Mouse (Mus musculus) cerebellum, adult 8-10 months (tissue): ENCODE measurements at regions not wholly inside any gene's neighbourhood (a gene's known extent, or its start where the extent isn't known, plus 50 kb on each side); places are given as distances from the start of the nearest gene placed in this dataset.

Experiments
- DNase-seq: peaks from one replicate; pipeline ENCODE4 v3.0.0; 2022

DNA sequence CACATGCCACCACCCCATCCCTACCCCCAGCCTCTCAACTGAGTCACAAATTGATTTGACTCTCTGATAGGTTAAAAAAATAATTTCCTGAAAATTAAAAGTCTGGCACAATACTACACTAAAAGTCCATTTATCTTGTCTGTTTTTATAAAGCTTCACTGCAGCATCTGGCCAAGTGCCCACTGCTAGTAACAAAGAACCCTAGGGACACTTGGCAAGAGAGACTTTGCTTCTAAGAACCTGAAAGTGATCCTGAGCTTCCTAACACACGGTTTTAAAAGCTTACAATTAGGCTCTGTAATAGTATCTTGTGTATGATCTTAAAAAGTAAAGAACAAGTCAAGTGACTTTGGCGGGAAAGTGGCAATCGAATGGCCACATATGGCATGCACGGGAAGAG is 288.3 kb downstream of the Epha4 start:
- DNase-seq, result no peak

- no peak for DNase-seq
Observed at GRCm38 (mm10) chr1:77226991-77227515, 287.8 kb downstream of the Epha4 start.

- DNase-seq, result no peak
Observed at GRCm38 (mm10) chr1:77227800-77228199, 287.1 kb downstream of the Epha4 start.

- DNase-seq, result no peak
Observed at GRCm38 (mm10) chr1:77229561-77229960, 285.3 kb downstream of the Epha4 start.

DNA sequence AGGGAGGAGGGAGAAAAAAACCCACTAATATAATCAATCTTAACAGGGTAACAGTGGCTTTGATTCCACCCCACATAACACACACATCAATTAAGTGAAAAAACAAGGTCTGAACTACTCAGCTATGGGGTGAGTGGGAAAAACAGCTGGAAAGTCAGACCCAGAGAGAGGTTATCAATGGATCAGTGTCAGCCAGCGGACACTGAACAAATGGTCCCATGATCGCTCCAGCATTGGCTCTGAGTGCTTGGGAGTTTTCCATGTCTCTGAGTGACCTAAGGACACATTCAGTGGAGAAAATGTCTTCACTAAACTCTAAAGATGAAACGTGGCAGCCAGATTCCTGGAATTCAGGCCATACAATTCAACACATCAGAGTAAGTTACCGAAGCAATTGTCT is 281.9 kb downstream of the Epha4 start:
- DNase-seq, result no peak

- no peak for DNase-seq
Observed at GRCm38 (mm10) chr1:77244642-77245041, 270.2 kb downstream of the Epha4 start.

DNA sequence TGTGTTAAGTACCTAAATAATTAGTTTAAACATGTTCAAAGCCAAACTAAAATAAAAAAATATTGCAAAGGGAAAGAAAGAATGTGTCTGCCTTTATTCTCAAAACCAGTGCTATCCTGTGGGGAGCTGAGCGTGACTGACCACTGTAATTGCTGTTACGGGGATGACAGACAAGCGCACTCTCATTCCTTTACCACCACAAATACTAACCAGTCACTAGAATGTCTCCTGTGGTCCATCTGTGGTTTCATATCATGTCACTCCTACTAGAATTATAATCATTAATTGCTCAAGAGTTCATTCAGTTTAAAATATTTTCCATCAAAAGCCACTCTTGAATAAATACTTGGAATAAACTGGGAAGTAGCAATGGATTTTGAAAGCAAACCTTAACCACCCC is 268.8 kb downstream of the Epha4 start:
- DNase-seq, result no peak

GRCm38 (mm10) chr1:77254276-77254675 is 260.6 kb downstream of the Epha4 start:
- no peak for DNase-seq

- DNase-seq, result no peak
Observed at GRCm38 (mm10) chr1:77256115-77256842, 258.6 kb downstream of the Epha4 start.

DNA sequence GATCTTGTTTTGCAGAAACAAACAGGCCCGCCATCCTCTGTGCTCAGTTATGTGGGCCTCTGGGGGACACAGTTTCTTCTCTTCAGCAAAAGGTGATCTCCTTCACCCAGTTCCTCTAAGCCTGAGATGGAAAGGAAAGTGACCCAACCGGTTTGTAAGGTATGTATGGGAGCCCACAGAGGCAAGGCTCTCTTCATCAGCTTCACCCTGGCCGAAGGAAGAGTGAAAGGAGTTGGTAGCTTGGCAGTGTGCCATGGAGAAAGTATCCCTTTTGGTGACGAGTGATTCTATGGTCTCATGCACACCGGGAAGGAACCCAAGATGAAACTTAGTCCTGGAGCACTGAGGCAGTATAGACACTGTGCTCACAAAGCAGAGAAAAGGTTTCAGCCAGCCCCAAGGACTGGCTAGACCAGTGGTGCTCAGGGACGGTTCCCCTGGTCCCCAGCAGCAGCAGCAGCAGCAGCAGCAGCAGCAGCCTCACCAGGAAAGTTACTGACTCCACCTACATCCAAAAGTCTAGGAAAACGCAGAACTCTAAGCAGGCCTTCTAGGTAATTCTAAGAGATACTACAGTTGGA is 256.1 kb downstream of the Epha4 start:
- no peak for DNase-seq

GRCm38 (mm10) chr1:77259789-77260188 is 255.1 kb downstream of the Epha4 start:
- DNase-seq, result no peak

- no peak for DNase-seq
Observed at GRCm38 (mm10) chr1:77261678-77262077, 253.2 kb downstream of the Epha4 start.

GRCm38 (mm10) chr1:77265677-77266076 is 249.2 kb downstream of the Epha4 start:
- DNase-seq, result no peak

DNA sequence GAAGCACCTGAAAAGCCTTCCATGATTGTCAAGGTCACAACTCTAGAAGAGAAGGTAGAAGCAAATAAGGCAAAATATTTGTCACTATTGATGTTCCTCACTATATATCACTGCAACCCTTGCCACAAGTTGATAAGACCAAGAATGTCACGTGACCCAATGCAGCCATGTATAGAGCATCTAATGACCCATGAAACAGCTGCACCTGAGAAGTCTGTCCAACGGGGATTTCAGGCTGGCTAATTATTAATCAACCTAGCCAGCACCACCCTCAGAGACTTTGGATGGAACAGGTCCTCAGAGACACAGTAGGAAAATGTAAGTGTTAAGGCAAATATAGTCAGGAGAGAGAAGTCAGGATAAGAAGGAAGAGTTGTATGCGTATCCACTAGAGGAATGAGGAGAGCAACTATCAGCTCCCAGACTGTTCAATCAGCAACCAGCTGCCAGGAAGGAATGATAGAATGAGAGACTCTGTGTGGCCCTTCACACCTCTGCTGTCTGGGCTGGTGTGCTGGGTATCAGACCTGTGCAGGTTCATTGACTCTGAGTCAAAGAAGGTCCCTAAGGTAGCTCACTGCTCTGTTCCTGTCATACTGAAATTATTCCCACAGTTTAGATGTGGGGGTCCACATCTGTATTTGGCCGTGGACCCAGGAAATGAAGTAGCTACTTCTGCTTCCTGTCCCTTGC is 247.4 kb downstream of the Epha4 start:
- no peak for DNase-seq

DNA sequence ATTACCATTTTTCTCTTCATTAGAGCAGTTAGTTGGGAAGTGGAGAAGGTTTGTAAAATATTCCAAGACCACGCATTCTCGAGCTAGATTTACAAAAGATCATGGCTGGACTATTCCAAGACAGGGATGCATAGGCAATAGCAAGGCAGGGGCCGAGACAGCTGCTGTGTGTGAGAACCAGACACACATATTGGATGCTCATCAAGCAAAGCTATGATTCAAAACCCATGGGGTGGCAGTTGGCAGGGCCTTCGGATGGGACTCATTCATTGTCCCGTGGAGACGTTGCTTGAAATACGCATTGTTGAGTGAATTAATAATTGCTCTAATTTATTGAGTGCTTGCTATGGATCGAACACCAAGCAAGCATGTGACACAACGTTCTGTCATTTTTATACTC is 239.6 kb downstream of the Epha4 start:
- no peak for DNase-seq

- DNase-seq, result no peak
Observed at GRCm38 (mm10) chr1:77279566-77279965, 235.3 kb downstream of the Epha4 start.

- no peak for DNase-seq
Observed at GRCm38 (mm10) chr1:77280373-77281038, 234.4 kb downstream of the Epha4 start.

GRCm38 (mm10) chr1:77281741-77282140 is 233.1 kb downstream of the Epha4 start:
- DNase-seq, result no peak

DNA sequence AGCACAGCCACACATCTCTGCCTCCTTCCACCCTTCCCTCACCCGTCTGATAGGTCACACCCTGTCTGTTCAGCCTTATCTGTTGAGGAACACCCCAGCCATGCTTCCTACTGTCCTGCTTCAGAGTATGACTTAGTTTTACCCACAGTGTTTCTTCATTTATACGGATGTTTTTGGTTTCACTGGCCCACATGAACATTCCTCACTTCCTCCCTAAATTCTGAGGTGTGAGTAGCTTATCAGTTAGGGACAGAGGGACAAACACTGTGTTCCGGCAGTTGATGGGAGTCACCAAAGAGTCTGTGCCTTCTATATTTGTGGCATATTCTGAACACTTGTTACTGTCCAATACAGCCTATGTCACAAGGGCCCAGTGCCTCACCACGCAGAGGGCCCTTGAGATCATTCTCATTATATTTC is 216.2 kb downstream of the Epha4 start:
- no peak for DNase-seq

DNA sequence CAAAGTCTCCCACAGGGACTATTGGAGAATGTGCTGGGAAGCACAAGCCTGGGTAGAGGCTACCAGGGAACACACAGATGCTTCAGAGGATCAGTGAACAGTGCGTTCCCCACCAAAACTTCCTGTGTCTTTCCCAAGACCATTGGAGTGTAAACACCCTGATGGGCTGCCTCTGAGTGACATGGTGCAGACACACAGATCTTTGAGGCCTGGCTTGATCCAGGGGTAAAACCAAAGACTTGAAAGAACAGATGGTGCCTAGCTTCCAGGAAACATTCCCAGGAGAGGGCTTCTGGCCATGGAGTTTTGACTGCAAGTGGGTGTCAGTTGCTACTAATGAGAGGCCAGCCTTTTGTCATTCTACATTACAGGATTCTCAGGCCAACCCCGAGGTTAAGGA is 214.1 kb downstream of the Epha4 start:
- no peak for DNase-seq

- no peak for DNase-seq
Observed at GRCm38 (mm10) chr1:77304770-77305169, 210.1 kb downstream of the Epha4 start.

DNA sequence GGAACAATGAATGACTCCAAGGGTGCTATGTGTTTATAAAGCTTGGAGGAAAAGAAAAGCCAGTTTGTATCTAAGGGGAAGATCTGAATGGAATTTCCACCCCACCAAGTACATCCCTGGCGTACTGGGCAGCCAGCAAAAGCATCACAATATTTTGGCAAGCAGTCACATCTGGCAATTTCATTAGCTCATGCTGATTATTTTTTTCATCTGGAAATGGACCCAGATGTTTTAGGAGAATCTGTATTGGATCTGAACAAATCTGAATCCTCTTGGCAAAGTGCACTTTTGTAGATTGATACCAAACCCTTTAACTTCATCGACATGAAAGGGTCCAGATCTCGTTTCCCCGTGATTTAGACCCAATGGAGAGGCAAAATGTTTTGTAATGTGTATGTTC is 207.1 kb downstream of the Epha4 start:
- no peak for DNase-seq

DNA sequence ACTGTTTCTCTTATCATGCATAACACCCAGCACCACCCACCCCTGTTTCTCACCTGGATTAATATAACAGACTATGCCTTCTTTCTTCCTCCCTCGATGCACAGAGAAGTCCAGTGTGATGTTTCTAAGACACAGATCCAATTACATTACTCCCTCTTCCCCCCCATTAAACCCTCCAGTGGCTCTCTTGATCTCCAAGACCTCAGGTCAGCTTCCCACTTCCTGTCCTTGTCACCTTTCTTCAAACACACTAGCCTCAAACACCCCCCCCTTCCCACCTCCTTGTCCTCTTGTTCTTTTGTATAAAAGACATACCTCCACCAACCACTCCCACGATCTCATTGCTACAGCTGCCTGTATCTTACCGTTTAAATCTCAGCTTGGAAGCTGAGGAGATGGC is 201.8 kb downstream of the Epha4 start:
- no peak for DNase-seq

- no peak for DNase-seq
Observed at GRCm38 (mm10) chr1:77315347-77315746, 199.5 kb downstream of the Epha4 start.
